Mouse (Mus musculus) kidney, embryonic 14.5 days (tissue): ENCODE results near the gene Scrt2. TPM values are rescaled to one million over a fixed set of nuclear protein-coding genes. Genes with fewer than 3 reads are reported as not detected.
A peak's percentile ranks its signal among the peaks of the same experiment; 100 is the strongest.

Experiments used
- ATAC-seq: fragments of 200-750 bp; cut with Nextera tagmentation; 2 replicates; pipeline ENCODE4 v1.8.0; 2017; ENCODE audit warnings: moderate number of reproducible peaks, mild to moderate bottlenecking, moderate TSS enrichment, moderate library complexity; ENCODE audit not compliant: low FRiP score, low TSS enrichment
- H3K27ac ChIP-seq: fragments of 300-500 bp; sonication (generic); 2 replicates; pipeline ENCODE4 v1.5.1; 2014; ENCODE audit warnings: low read depth, mild to moderate bottlenecking, low read length, moderate library complexity, mixed read lengths
- H3K27me3 ChIP-seq: fragments of 300-500 bp; sonication (generic); 2 replicates; pipeline ENCODE4 v1.6.1; 2014; ENCODE audit warnings: mild to moderate bottlenecking, low read length; ENCODE audit not compliant: control insufficient read depth, insufficient read depth
- H3K36me3 ChIP-seq: fragments of 300-500 bp; sonication (generic); 2 replicates; pipeline ENCODE4 v1.6.1; 2014; ENCODE audit warnings: low read length, mixed read lengths; ENCODE audit not compliant: control insufficient read depth, insufficient read depth
- H3K4me1 ChIP-seq: fragments of 300-500 bp; sonication (generic); 2 replicates; pipeline ENCODE4 v1.6.1; 2014; ENCODE audit warnings: low read length, mixed read lengths; ENCODE audit not compliant: control insufficient read depth, insufficient read depth
- H3K4me2 ChIP-seq: fragments of 300-500 bp; sonication (generic); replicated peaks from 2 replicates; pipeline ENCODE4 v1.6.1; 2014; ENCODE audit warnings: low read depth, mild to moderate bottlenecking, low read length
- H3K4me3 ChIP-seq: fragments of 300-500 bp; sonication (generic); 2 replicates; pipeline ENCODE4 v1.5.1; 2014; ENCODE audit warnings: mild to moderate bottlenecking, low read length
- H3K9ac ChIP-seq: fragments of 300-500 bp; sonication (generic); 2 replicates; pipeline ENCODE4 v1.6.1; 2014; ENCODE audit warnings: low read depth, mild to moderate bottlenecking, low read length, moderate library complexity
- H3K9me3 ChIP-seq: fragments of 300-500 bp; sonication (generic); 2 replicates; pipeline ENCODE4 v1.6.1; 2016; ENCODE audit warnings: low read length; ENCODE audit not compliant: control insufficient read depth
- WGBS: fragments of 180-500 bp; shearing (Covaris S2); extraction: QIAGEN DNeasy Blood & Tissue Kit; methylation state at CpG from one replicate; pipeline ENCODE4 v1.1.7; 2014; 5-methylcytosine and 5-hydroxymethylcytosine counted together
- polyA plus RNA-seq: library from polyadenylated mRNA; unstranded; fragments of >200 nt; fragmentation: Nextera tagmentation; extraction: Ambion mirVana; gene quantifications from 2 replicates; pipeline ENCODE4 v1.2.1, GENCODE M21; 2014

Gene Scrt2
- polyA plus RNA-seq, 1 experiment from 2014 or later = not detected

DNA sequence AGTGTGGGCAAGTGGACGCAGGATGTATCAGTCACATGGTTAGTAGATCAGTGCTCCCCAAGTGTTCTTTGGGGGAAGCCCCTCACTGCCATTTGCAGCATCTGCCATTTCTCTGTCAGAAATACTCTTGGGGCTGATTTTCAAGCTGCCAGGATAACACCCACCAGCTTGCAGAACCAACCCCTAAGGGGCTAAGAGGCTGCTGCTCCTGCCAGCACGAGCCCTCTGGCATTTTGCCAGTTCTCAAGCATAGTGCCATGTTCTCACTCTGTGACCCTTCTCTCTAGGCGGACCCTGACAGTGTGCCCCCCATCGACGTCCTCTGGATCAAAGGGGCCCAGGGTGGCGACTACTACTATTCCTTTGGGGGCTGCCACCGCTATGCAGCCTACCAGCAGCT, 27.4 kb downstream of the Scrt2 start:
- H3K27ac ChIP-seq = no peak overlapping the region
- H3K36me3 ChIP-seq = no peaks in the 10 kb centered on the region
- H3K4me2 ChIP-seq = no peak overlapping the region
- 71% methylated on average over 7 of the region's 7 CpGs for WGBS
- no peak overlapping the region for H3K4me3 ChIP-seq
- H3K9ac ChIP-seq = no peak overlapping the region
- ATAC-seq = no peak
- H3K4me1 ChIP-seq = 0 out of 2 replicates have a peak, but pooled peaks cover 5% of the 10 kb centered on the region
- H3K9me3 ChIP-seq = no peaks in the 10 kb centered on the region
- no peaks in the 10 kb centered on the region for H3K27me3 ChIP-seq

- ATAC-seq = no peak
- 81% methylated on average over 5 of the region's 5 CpGs for WGBS
- Histone ChIP-seq H3K9ac (no peak overlapping the region), H3K4me2 (no peak overlapping the region), H3K9me3 (no peaks in the 10 kb centered on the region), H3K4me3 (no peak overlapping the region), H3K36me3 (no peaks in the 10 kb centered on the region), H3K4me1 (peaks cover 7% of the 10 kb centered on the region; the same call in 1 of the 2 replicates), H3K27me3 (0 out of 2 replicates have a peak, but pooled peaks cover 3% of the 10 kb centered on the region), H3K27ac (no peak overlapping the region)
These were observed 28.1 kb downstream of the Scrt2 start for GRCm38 (mm10) chr2:152109386-152109785.

DNA sequence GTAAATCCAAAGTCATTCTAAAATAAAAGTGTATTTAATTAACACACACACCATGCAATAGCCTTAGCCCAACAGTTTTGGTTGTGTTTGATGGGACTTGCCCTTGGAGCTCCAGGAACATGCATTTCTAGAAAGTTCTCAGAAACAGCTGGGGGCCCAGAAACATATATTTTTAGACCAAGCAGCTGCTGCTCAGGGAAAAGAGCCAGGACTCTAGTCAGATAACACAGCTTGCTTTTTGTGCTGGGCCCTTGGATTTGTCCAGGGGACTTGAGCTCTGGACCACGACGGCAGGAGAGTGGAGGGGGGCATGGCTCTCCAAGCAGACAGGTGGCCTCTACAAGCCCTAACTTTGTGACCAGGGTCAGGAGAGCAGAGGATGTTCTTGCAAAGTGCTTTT, 30.0 kb downstream of the Scrt2 start:
- Histone ChIP-seq H3K4me1 (peaks cover 9% of the 10 kb centered on the region; the same call in 1 of the 2 replicates), H3K9ac (no peak overlapping the region), H3K4me3 (no peak overlapping the region), H3K27me3 (0 out of 2 replicates have a peak, but pooled peaks cover 5% of the 10 kb centered on the region), H3K27ac (no peak overlapping the region), H3K9me3 (no peaks in the 10 kb centered on the region), H3K36me3 (no peaks in the 10 kb centered on the region), H3K4me2 (no peak overlapping the region)
- 72% methylated on average over 2 of the region's 2 CpGs for WGBS
- ATAC-seq = no peak

DNA sequence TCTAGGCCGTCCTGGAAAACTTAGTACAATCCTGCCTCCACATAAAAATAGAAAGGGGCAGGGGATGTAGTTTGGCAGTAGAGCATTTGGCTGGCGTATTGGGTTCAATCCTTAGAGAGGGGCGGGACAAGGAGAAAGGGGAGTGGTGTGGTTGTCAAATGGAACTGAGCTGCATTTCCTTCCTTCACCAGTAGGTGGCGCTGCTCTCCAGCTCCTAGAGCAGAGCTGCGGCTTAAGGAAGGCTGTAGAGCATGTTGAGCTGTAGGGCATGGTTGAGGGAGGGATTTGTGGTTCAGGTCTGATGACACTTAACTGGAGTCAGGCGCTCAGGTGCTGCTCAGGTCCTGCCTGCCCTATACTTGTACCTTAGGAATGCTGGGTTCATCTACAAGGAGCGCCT, 30.6 kb downstream of the Scrt2 start:
- H3K4me2 ChIP-seq = no peak overlapping the region
- no peak overlapping the region for H3K9ac ChIP-seq
- ATAC-seq = peak; percentile 91
- H3K4me1 ChIP-seq = peaks cover 6% of the 10 kb centered on the region; the same call in 1 of the 2 replicates
- H3K36me3 ChIP-seq = no peaks in the 10 kb centered on the region
- no peak overlapping the region for H3K4me3 ChIP-seq
- WGBS = 8% methylated on average over 7 of the region's 7 CpGs
- no peaks in the 10 kb centered on the region for H3K9me3 ChIP-seq
- no peak overlapping the region for H3K27ac ChIP-seq
- 0 out of 2 replicates have a peak, but pooled peaks cover 5% of the 10 kb centered on the region for H3K27me3 ChIP-seq

DNA sequence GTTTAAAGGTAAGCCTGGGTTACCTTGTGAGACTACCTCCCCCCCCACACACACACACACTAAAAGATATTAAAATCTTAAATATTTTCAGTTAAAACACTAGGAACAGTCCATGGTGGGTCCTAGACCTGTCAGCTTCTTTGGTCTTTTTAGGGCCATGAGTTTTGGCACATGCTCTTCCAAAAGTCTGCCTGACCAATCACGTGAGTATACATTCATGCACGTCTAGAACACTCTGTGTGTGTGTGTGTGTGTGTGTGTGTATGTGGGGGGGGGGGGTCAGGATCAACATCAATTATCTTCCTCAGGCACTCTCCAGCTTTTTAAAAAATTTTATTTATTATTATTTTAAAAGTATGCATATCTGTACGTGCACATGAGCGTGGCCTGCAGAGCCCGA, 31.2 kb downstream of the Scrt2 start:
- 80% methylated on average over 5 of the region's 5 CpGs for WGBS
- Histone ChIP-seq H3K9me3 (no peaks in the 10 kb centered on the region), H3K36me3 (no peaks in the 10 kb centered on the region), H3K4me1 (peaks cover 6% of the 10 kb centered on the region; the same call in 1 of the 2 replicates), H3K4me3 (no peak overlapping the region), H3K27ac (no peak overlapping the region), H3K9ac (no peak overlapping the region), H3K4me2 (no peak overlapping the region), H3K27me3 (0 out of 2 replicates have a peak, but pooled peaks cover 5% of the 10 kb centered on the region)
- no peak for ATAC-seq

- H3K36me3 ChIP-seq = no peaks in the 10 kb centered on the region
- no peaks in the 10 kb centered on the region for H3K9me3 ChIP-seq
- H3K27ac ChIP-seq = no peak overlapping the region
- no peak for ATAC-seq
- peaks cover 6% of the 10 kb centered on the region; the same call in 1 of the 2 replicates for H3K4me1 ChIP-seq
- WGBS = 65% methylated on average over 10 of the region's 10 CpGs
- no peak overlapping the region for H3K4me2 ChIP-seq
- no peak overlapping the region for H3K4me3 ChIP-seq
- H3K9ac ChIP-seq = no peak overlapping the region
- H3K27me3 ChIP-seq = 0 out of 2 replicates have a peak, but pooled peaks cover 5% of the 10 kb centered on the region
These were observed 31.6 kb downstream of the Scrt2 start for GRCm38 (mm10) chr2:152112970-152113369.

GRCm38 (mm10) chr2:152114057-152114975, 33.0 kb downstream of the Scrt2 start:
- 13% methylated on average over 36 of the region's 36 CpGs for WGBS
- Histone ChIP-seq H3K9me3 (no peaks in the 10 kb centered on the region), H3K4me3 (peak overlapping the region; percentile 21), H3K9ac (no peak overlapping the region), H3K4me2 (peak overlapping the region; percentile 46), H3K36me3 (no peaks in the 10 kb centered on the region), H3K4me1 (peaks cover 6% of the 10 kb centered on the region; the same call in 1 of the 2 replicates), H3K27me3 (0 out of 2 replicates have a peak, but pooled peaks cover 5% of the 10 kb centered on the region), H3K27ac (no peak overlapping the region)
- ATAC-seq = peak; percentile 55

DNA sequence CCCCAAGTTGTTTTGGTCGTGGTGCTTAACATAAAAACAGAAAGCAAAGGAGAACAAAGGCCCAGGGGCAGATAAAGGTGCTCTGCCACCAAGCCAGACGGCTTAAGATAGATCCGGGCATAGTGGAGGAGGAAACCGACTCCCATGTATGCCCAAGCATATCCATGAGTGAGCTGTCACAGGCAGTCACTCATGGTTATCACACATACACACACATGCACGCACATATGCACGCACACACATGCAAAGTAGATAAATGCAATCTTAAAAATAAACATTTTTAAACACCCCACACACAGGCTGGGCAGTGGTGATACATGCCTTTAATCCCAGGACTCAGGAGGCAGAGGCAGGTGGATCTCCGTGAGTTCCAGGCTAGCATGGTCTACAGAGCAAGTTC, 36.4 kb downstream of the Scrt2 start:
- Histone ChIP-seq H3K36me3 (no peaks in the 10 kb centered on the region), H3K4me3 (no peak overlapping the region), H3K4me2 (no peak overlapping the region), H3K9me3 (no peaks in the 10 kb centered on the region), H3K4me1 (peaks cover 6% of the 10 kb centered on the region; the same call in 1 of the 2 replicates), H3K27ac (no peak overlapping the region), H3K27me3 (peaks cover 5% of the 10 kb centered on the region; the same call in 1 of the 2 replicates), H3K9ac (no peak overlapping the region)
- 81% methylated on average over 7 of the region's 7 CpGs for WGBS
- ATAC-seq = no peak
